Mouse (Mus musculus): ENCODE results near the gene Ewsr1. TPM values are rescaled to one million over a fixed set of nuclear protein-coding genes. Genes with fewer than 3 reads are reported as not detected.
A peak's percentile ranks its signal among the peaks of the same experiment; 100 is the strongest.

Ewsr1 gene
- polyA plus RNA-seq, 2 experiments: 357 to 828 TPM

DNA sequence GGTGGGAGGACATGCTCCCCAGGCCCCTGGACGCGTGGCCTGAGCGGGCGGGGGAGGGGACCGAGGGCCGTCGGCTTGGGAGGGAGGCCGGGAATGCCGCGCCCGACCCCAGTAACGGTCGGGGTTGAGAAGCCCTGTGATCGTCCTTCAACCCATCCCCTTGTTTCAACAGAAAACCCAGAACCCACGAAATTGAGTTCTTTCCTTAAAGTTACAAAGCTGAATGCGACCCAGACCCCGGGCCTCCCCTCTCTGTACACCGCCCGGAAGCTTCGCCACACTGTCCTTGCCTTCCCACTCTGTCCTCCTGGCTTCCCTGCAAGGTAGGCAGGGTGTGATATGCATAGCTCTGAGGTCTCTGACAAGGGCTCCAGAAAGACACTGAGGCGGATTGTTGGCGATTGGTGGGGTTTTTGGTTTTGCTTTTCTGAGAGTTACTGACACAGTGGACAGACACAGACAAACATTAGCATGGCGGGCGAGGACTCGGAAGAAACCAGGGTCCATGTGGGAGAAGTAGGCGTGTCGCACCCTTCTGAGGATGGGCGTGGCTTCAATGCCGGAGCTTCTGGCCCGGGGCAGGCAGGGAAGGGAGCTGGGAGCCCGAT lies 614 bp upstream of the Ewsr1 start:
- peaks cover 25% of the 10 kb centered on the region for H3K4me1 ChIP-seq (ENCODE audit: control insufficient read depth, insufficient read depth, low read length)
- H3K27me3 ChIP-seq (ENCODE audit: control insufficient read depth, insufficient read depth, low read length): no peaks in the 10 kb centered on the region
- H3K9ac ChIP-seq (ENCODE audit: low read depth, low read length, severe bottlenecking): peak overlapping the region; percentile 99
- TF ChIP-seq POLR2A (IDR thresholded peaks at IDR 0.05; ENCODE audit: borderline replicate concordance, extremely low read depth, insufficient read depth, insufficient read length): peak; percentile 51; the same call in 1 of the 2 replicates
- WGBS: 1% methylated on average over 27 of the region's 31 CpGs
- peak overlapping the region; percentile 100 for H3K4me3 ChIP-seq (replicated peaks; ENCODE audit: low read length)
- DNase-seq (ENCODE audit: low spot score) (peak; percentile 88), ATAC-seq (ENCODE audit: low FRiP score, low read depth) (peak; percentile 71)
- peaks cover 13% of the 10 kb centered on the region; the same call in 1 of the 2 replicates for H3K36me3 ChIP-seq (ENCODE audit: control insufficient read depth, insufficient read depth, low read length)
- H3K27ac ChIP-seq (replicated peaks; ENCODE audit: low read depth, low read length): peak overlapping the region; percentile 98
- peak overlapping the region; percentile 84 for H3K4me2 ChIP-seq (replicated peaks; ENCODE audit: low read depth, low read length, severe bottlenecking)
- H3K9me3 ChIP-seq (ENCODE audit: control insufficient read depth, low read length): no peaks in the 10 kb centered on the region

DNA sequence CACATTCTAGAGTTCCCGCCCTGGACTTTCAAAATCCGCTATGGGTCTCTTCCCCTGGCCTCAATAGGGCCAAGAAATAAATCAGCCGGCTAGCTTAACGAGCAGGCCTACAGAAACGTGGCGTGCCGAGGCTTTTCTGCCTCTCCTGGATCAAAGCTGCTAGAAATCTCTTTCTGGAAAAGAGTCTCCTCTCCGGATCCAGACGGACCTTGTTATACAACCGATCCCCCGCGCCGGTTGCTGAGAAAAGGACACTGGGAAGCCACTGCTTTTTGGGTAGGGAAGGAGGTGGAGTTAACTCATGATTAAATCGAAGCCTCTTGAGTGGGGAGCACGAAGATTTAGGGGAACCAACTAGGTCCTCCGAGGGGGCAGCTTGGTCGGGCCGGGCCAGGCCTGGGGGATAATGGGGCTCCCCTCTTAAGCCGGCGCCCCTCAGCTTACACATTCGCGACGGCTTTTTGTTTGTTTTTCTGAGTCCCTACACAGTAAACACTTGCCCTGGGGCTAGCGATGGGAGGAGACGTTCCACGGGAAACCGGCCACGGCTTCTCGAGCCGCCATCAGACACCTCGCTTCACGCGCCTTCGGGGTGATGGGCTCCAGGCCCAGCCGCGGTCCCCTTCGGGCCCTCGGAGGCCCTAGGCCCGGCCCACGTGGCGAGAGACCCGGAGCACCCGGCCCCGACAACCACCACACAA lies 881 bp downstream of the Ewsr1 start:
- peak overlapping the region; percentile 100 for H3K4me3 ChIP-seq (replicated peaks; ENCODE audit: low read length)
- ATAC-seq (ENCODE audit: low FRiP score, low read depth): no peak

DNA sequence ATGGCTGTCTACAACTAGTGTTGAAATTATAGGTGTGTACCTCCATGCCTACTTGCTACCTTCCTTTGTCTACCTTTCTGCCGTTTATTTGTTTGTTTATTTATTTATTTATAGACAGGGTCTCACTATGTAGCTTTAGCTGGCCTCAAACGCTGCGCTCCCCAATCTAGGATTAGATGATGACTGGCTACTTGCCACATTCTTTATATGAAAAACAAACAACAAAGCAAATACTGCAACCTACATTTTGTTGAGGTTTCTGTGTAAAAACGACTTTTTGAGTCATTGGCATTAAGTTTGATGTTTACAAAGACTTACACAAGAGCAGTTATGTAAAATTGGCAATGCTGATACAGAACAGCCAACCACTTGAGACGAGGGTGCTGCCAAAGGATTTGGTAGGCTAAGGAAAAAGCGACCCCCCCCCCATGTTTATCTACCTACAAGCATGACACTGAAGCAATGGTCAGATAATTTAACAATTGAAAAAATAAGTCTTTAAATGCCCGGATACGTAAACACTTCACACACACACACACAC lies 2.5 kb downstream of the Ewsr1 start:
- 70% methylated on average over 8 of the region's 8 CpGs for WGBS
- Histone ChIP-seq H3K27ac (replicated peaks; ENCODE audit: low read depth, low read length) (no peak overlapping the region), H3K27me3 (ENCODE audit: control insufficient read depth, insufficient read depth, low read length) (no peaks in the 10 kb centered on the region), H3K36me3 (ENCODE audit: control insufficient read depth, insufficient read depth, low read length) (peaks cover 15% of the 10 kb centered on the region), H3K4me3 (replicated peaks; ENCODE audit: low read length) (peak overlapping the region; percentile 100), H3K4me2 (replicated peaks; ENCODE audit: low read depth, low read length, severe bottlenecking) (peak overlapping the region; percentile 81), H3K9me3 (ENCODE audit: control insufficient read depth, low read length) (no peaks in the 10 kb centered on the region), H3K4me1 (ENCODE audit: control insufficient read depth, insufficient read depth, low read length) (peaks cover 25% of the 10 kb centered on the region), H3K9ac (ENCODE audit: low read depth, low read length, severe bottlenecking) (no peak overlapping the region)
- DNase-seq (ENCODE audit: low spot score) (no peak), ATAC-seq (ENCODE audit: low FRiP score, low read depth) (no peak)
- TF ChIP-seq POLR2A (IDR thresholded peaks at IDR 0.05; ENCODE audit: borderline replicate concordance, extremely low read depth, insufficient read depth, insufficient read length): no peak

More for the DNA sequence above, 881 bp downstream of the Ewsr1 start:
- no peak for TF ChIP-seq POLR2A (IDR thresholded peaks at IDR 0.05; ENCODE audit: borderline replicate concordance, extremely low read depth, insufficient read depth, insufficient read length)
- peak; percentile 29 for DNase-seq (ENCODE audit: low spot score)
- H3K9ac ChIP-seq (ENCODE audit: low read depth, low read length, severe bottlenecking): peak overlapping the region; percentile 99
- peak overlapping the region; percentile 98 for H3K27ac ChIP-seq (replicated peaks; ENCODE audit: low read depth, low read length)
- peaks cover 3% of the 10 kb centered on the region; the same call in 1 of the 2 replicates for H3K36me3 ChIP-seq (ENCODE audit: control insufficient read depth, insufficient read depth, low read length)
- 0% methylated on average over 41 of the region's 44 CpGs for WGBS
- no peaks in the 10 kb centered on the region for H3K9me3 ChIP-seq (ENCODE audit: control insufficient read depth, low read length)
- peak overlapping the region; percentile 81 for H3K4me2 ChIP-seq (replicated peaks; ENCODE audit: low read depth, low read length, severe bottlenecking)
- H3K27me3 ChIP-seq (ENCODE audit: control insufficient read depth, insufficient read depth, low read length): no peaks in the 10 kb centered on the region
- H3K4me1 ChIP-seq (ENCODE audit: control insufficient read depth, insufficient read depth, low read length): peaks cover 25% of the 10 kb centered on the region

DNA sequence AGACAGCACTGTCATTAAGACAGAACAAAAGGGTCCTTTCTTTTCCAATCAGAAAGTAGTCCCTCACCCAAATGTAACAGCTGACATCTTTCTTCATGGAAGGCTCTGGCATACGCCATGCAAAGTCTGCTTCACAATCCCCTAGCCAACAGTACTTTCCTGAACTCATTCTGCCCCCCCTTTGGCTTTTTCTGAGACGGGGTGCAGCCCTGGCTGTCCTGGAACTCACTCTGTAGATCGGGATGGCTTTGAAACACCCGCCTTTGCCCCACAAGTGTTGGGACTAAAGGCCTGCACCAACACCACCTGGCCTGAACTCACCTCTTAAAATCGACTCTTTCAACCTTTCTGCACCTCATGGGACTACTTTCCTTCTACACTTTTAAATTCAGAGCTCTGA lies 3.2 kb downstream of the Ewsr1 start:
- no peak overlapping the region for H3K9ac ChIP-seq (ENCODE audit: low read depth, low read length, severe bottlenecking)
- WGBS: 76% methylated on average over 5 of the region's 5 CpGs
- no peaks in the 10 kb centered on the region for H3K9me3 ChIP-seq (ENCODE audit: control insufficient read depth, low read length)
- no peak for TF ChIP-seq POLR2A (IDR thresholded peaks at IDR 0.05; ENCODE audit: borderline replicate concordance, extremely low read depth, insufficient read depth, insufficient read length)
- H3K4me2 ChIP-seq (replicated peaks; ENCODE audit: low read depth, low read length, severe bottlenecking): no peak overlapping the region
- ATAC-seq (ENCODE audit: low FRiP score, low read depth) (no peak), DNase-seq (ENCODE audit: low spot score) (no peak)
- peaks cover 22% of the 10 kb centered on the region for H3K36me3 ChIP-seq (ENCODE audit: control insufficient read depth, insufficient read depth, low read length)
- H3K27ac ChIP-seq (replicated peaks; ENCODE audit: low read depth, low read length): no peak overlapping the region
- no peak overlapping the region for H3K4me3 ChIP-seq (replicated peaks; ENCODE audit: low read length)
- no peaks in the 10 kb centered on the region for H3K27me3 ChIP-seq (ENCODE audit: control insufficient read depth, insufficient read depth, low read length)
- H3K4me1 ChIP-seq (ENCODE audit: control insufficient read depth, insufficient read depth, low read length): peaks cover 20% of the 10 kb centered on the region

DNA sequence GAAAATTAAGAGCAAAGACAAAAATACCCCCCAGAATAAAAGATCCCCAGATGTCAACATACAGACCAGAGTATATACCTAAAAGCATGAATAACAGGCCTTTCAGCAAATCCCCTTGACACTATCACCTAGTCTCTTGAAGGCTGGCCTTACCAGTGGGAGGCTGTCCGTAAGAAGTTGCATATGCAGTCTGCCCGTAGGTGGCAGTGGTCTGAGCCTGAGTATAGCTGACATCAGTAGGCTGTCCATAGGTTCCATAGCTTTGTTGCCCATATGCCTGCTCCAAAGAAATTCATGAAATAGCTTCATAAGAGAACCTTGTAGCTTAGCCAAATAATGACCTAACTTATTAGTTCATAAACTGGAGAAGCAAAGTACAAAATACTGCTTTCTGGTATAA lies 7.4 kb downstream of the Ewsr1 start:
- 50% methylated on average over 2 of the region's 2 CpGs for WGBS
- DNase-seq (ENCODE audit: low spot score) (peak; percentile 18), ATAC-seq (ENCODE audit: low FRiP score, low read depth) (no peak)
- no peak for TF ChIP-seq POLR2A (IDR thresholded peaks at IDR 0.05; ENCODE audit: borderline replicate concordance, extremely low read depth, insufficient read depth, insufficient read length)
- H3K4me3 ChIP-seq (replicated peaks; ENCODE audit: low read length): no peak overlapping the region
- no peaks in the 10 kb centered on the region for H3K27me3 ChIP-seq (ENCODE audit: control insufficient read depth, insufficient read depth, low read length)
- H3K36me3 ChIP-seq (ENCODE audit: control insufficient read depth, insufficient read depth, low read length): peaks cover 61% of the 10 kb centered on the region
- H3K9ac ChIP-seq (ENCODE audit: low read depth, low read length, severe bottlenecking): no peak overlapping the region
- peaks cover 7% of the 10 kb centered on the region for H3K4me1 ChIP-seq (ENCODE audit: control insufficient read depth, insufficient read depth, low read length)
- H3K27ac ChIP-seq (replicated peaks; ENCODE audit: low read depth, low read length): no peak overlapping the region
- H3K4me2 ChIP-seq (replicated peaks; ENCODE audit: low read depth, low read length, severe bottlenecking): no peak overlapping the region
- H3K9me3 ChIP-seq (ENCODE audit: control insufficient read depth, low read length): no peaks in the 10 kb centered on the region
